Comparison of ENCODE assay signal across 16 mouse cellular contexts in genomic region chr2:179336235-179336634, GRCm38 (mm10).
DNase-seq lines count a peak whose midpoint lies in the region; ATAC-seq lines count a peak whose summit lies in the region.
"Had no signal": no experiment of that assay in that cellular context is flagged by ENCODE, and none has a peak within 500 bp of the region (broad histone marks: within the 10 kb centered on the region; RNA-seq: fewer than 3 reads in every experiment).

No protein-coding gene starts in this region.

- DNase-seq in Muller cell, postnatal 12 days (ENCODE audit: inconsistent ontology term): peak; percentile 32
- DNase-seq in embryonic facial prominence, embryonic 10.5 days (ENCODE audit: low spot score): peak; percentile 13
- DNase-seq in spleen, adult 18-20 months: no peak
- no peak for DNase-seq in spleen, postnatal 36 days (ENCODE audit: low spot score in 2 of 2)
- no peak for DNase-seq in kidney, postnatal 14 days
- no peak for DNase-seq in ovary, postnatal 14 days (ENCODE audit: low spot score)
- DNase-seq: cerebellum, adult 9-11 months; kidney, postnatal 4 days; liver had no signal

- no peaks in the 10 kb centered on the region for H3K27me3 ChIP-seq in embryonic facial prominence, embryonic 10.5 days (replicated peaks; ENCODE audit: low read depth, poor library complexity, severe bottlenecking)
- H3K27me3 ChIP-seq in hindbrain, embryonic 12.5 days: no peaks in the 10 kb centered on the region
- no peaks in the 10 kb centered on the region for H3K27me3 ChIP-seq in midbrain, embryonic 15.5 days (replicated peaks)
- H3K27me3 ChIP-seq: embryonic facial prominence, embryonic 15.5 days had no signal

- no peaks in the 10 kb centered on the region for H3K9me3 ChIP-seq in embryonic facial prominence, embryonic 10.5 days
- H3K9me3 ChIP-seq in hindbrain, embryonic 12.5 days (replicated peaks): no peaks in the 10 kb centered on the region
- no peaks in the 10 kb centered on the region for H3K9me3 ChIP-seq in midbrain, embryonic 15.5 days
- H3K9me3 ChIP-seq: embryonic facial prominence, embryonic 15.5 days had no signal

- H3K9ac ChIP-seq in hindbrain, embryonic 12.5 days: no peak overlapping the region
- H3K9ac ChIP-seq in midbrain, embryonic 15.5 days: no peak overlapping the region
- H3K9ac ChIP-seq: embryonic facial prominence, embryonic 15.5 days had no signal

- peak; percentile 72 for ATAC-seq in hindbrain, embryonic 12.5 days (ENCODE audit: low FRiP score)
- ATAC-seq in midbrain, embryonic 15.5 days (replicated peaks): 0 out of 2 replicates have a peak, but pooled peaks have one; percentile 50
- ATAC-seq: intestine, embryonic 16.5 days; lung, postnatal 0 days had no signal

- no peaks in the 10 kb centered on the region for H3K36me3 ChIP-seq in embryonic facial prominence, embryonic 10.5 days (replicated peaks)
- H3K36me3 ChIP-seq in hindbrain, embryonic 12.5 days: no peaks in the 10 kb centered on the region
- H3K36me3 ChIP-seq in midbrain, embryonic 15.5 days (replicated peaks): no peaks in the 10 kb centered on the region
- H3K36me3 ChIP-seq: embryonic facial prominence, embryonic 15.5 days; G1E had no signal

- H3K4me2 ChIP-seq in hindbrain, embryonic 12.5 days (replicated peaks): no peak overlapping the region
- H3K4me2 ChIP-seq in midbrain, embryonic 15.5 days: no peak overlapping the region
- H3K4me2 ChIP-seq: embryonic facial prominence, embryonic 15.5 days had no signal

- peaks cover 5% of the 10 kb centered on the region for H3K4me1 ChIP-seq in embryonic facial prominence, embryonic 10.5 days
- H3K4me1 ChIP-seq in hindbrain, embryonic 12.5 days: no peaks in the 10 kb centered on the region
- H3K4me1 ChIP-seq in midbrain, embryonic 15.5 days: 0 out of 2 replicates have a peak, but pooled peaks cover 6% of the 10 kb centered on the region
- H3K4me1 ChIP-seq: embryonic facial prominence, embryonic 15.5 days had no signal

- WGBS in embryonic facial prominence, embryonic 10.5 days: 9% methylated on average over 1 of the region's 1 CpGs
- WGBS in hindbrain, embryonic 12.5 days: 0% methylated on average over 1 of the region's 1 CpGs
- 4% methylated on average over 1 of the region's 1 CpGs for WGBS in midbrain, embryonic 15.5 days

- H3K4me3 ChIP-seq in embryonic facial prominence, embryonic 10.5 days: no peak overlapping the region
- no peak overlapping the region for H3K4me3 ChIP-seq in hindbrain, embryonic 12.5 days
- H3K4me3 ChIP-seq in midbrain, embryonic 15.5 days: no peak overlapping the region
- H3K4me3 ChIP-seq: embryonic facial prominence, embryonic 15.5 days; left cerebral cortex, adult 2 months had no signal

- no peak overlapping the region for H3K27ac ChIP-seq in embryonic facial prominence, embryonic 10.5 days (replicated peaks)
- peak overlapping the region; percentile 53 for H3K27ac ChIP-seq in hindbrain, embryonic 12.5 days
- peak overlapping the region; percentile 31; the same call in 1 of the 2 replicates for H3K27ac ChIP-seq in midbrain, embryonic 15.5 days
- H3K27ac ChIP-seq: embryonic facial prominence, embryonic 15.5 days; left cerebral cortex, adult 2 months had no signal

Comparison
In these comparisons a context has a peak if more than half of its experiments do, and no peak if none do; other contexts are left out.
1. DNase-seq: peak in Muller cell, postnatal 12 days (single experiment) and embryonic facial prominence, embryonic 10.5 days (single experiment); none in spleen, adult 18-20 months (0 of 2), spleen, postnatal 36 days (0 of 2), kidney, postnatal 14 days (single experiment) and ovary, postnatal 14 days (single experiment).